Mouse (Mus musculus) lung, postnatal 0 days (tissue): Measurements from ENCODE around the gene Slc50a1. TPM values are rescaled to one million over a fixed set of nuclear protein-coding genes. Genes with fewer than 3 reads are reported as not detected.
A peak's percentile ranks its signal among the peaks of the same experiment; 100 is the strongest.

ENCODE experiments used
- ATAC-seq: fragments of 200-750 bp; cut with Nextera tagmentation; 2 replicates; pipeline ENCODE4 v1.8.0; 2017; ENCODE audit warnings: moderate library complexity
- DNase-seq: peaks from one replicate; pipeline ENCODE4 v3.0.0-alpha.2; 2016; ENCODE audit warnings: low spot score
- H3K27ac ChIP-seq: fragments of 300-500 bp; sonication (generic); 2 replicates; pipeline ENCODE4 v1.5.1; 2014; ENCODE audit warnings: antibody characterized with exemption, mild to moderate bottlenecking, low read length, mixed read lengths
- H3K27me3 ChIP-seq: fragments of 300-500 bp; sonication (generic); replicated peaks from 2 replicates; pipeline ENCODE4 v1.6.1; 2014; ENCODE audit warnings: low read length, mixed read lengths; ENCODE audit not compliant: insufficient read depth
- H3K36me3 ChIP-seq: fragments of 300-500 bp; sonication (generic); 2 replicates; pipeline ENCODE4 v1.6.1; 2014; ENCODE audit warnings: low read length, mixed read lengths; ENCODE audit not compliant: insufficient read depth
- H3K4me1 ChIP-seq: fragments of 300-500 bp; sonication (generic); 2 replicates; pipeline ENCODE4 v1.6.1; 2014; ENCODE audit warnings: antibody characterized with exemption, low read depth, low read length, mixed read lengths; ENCODE audit not compliant: insufficient read depth
- H3K4me2 ChIP-seq: fragments of 300-500 bp; sonication (generic); replicated peaks from 2 replicates; pipeline ENCODE4 v1.6.1; 2014; ENCODE audit warnings: low read depth, mild to moderate bottlenecking, low read length, moderate library complexity, mixed read lengths
- H3K4me3 ChIP-seq: fragments of 300-500 bp; sonication (generic); 2 replicates; pipeline ENCODE4 v1.5.1; 2014; ENCODE audit warnings: low read depth, low read length
- H3K9ac ChIP-seq: fragments of 300-500 bp; sonication (generic); replicated peaks from 2 replicates; pipeline ENCODE4 v1.6.1; 2014; ENCODE audit warnings: low read depth, mild to moderate bottlenecking
- H3K9me3 ChIP-seq: fragments of 300-500 bp; sonication (generic); 2 replicates; pipeline ENCODE4 v1.6.1; 2016; ENCODE audit warnings: low read length, mixed read lengths
- CTCF ChIP-seq: IDR thresholded peaks from 2 replicates; pipeline ENCODE4 v1.5.1; 2016; ENCODE audit warnings: antibody characterized with exemption, mild to moderate bottlenecking
- EP300 ChIP-seq: IDR thresholded peaks from 2 replicates; pipeline ENCODE4 v1.6.1; 2016; ENCODE audit warnings: antibody characterized with exemption, mild to moderate bottlenecking, control low read depth
- WGBS: fragments of 180-500 bp; shearing (Covaris S2); extraction: QIAGEN DNeasy Blood & Tissue Kit; methylation state at CpG from one replicate; pipeline ENCODE4 v1.1.7; 2014; 5-methylcytosine and 5-hydroxymethylcytosine counted together
- polyA plus RNA-seq: library from polyadenylated mRNA; unstranded; fragments of >200 nt; fragmentation: Nextera tagmentation; extraction: Ambion mirVana; gene quantifications from 2 replicates; pipeline ENCODE4 v1.2.1, GENCODE M21; 2015

Slc50a1 gene
- polyA plus RNA-seq, 1 experiment from 2014 or later: 95.7 TPM

DNA sequence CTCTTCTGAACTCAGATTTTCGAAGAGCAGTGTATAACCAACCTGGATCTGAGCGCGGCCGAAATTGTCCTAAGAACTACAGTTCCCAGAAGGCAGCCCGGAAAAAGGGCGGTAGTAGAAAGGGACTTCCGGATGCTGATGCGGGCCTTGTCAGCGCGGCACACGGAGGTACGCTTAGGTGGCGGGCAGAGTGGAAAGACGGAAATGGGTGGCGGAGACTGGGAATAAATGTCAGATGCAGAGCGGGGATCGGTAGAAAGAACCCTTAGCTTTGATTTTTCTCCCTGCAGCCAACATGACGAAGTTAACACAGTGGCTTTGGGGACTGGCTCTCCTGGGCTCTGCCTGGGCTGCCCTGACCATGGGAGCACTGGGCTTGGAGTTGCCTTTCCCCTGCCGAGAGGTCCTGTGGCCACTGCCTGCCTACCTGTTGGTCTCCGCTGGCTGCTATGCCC, 3.9 kb downstream of the Slc50a1 start:
- Histone ChIP-seq H3K4me1 (peaks cover 16% of the 10 kb centered on the region; the same call in 1 of the 2 replicates), H3K4me2 (peak overlapping the region; percentile 97), H3K9ac (peak overlapping the region; percentile 76), H3K27ac (peak overlapping the region; percentile 76), H3K27me3 (no peaks in the 10 kb centered on the region), H3K36me3 (no peaks in the 10 kb centered on the region), H3K4me3 (peak overlapping the region; percentile 68), H3K9me3 (no peaks in the 10 kb centered on the region)
- under 1% methylated on average over 20 of the region's 20 CpGs for WGBS
- peak; percentile 89 for ATAC-seq
- TF ChIP-seq EP300: no peak
- TF ChIP-seq CTCF: no peak
- DNase-seq: peak; percentile 93

DNA sequence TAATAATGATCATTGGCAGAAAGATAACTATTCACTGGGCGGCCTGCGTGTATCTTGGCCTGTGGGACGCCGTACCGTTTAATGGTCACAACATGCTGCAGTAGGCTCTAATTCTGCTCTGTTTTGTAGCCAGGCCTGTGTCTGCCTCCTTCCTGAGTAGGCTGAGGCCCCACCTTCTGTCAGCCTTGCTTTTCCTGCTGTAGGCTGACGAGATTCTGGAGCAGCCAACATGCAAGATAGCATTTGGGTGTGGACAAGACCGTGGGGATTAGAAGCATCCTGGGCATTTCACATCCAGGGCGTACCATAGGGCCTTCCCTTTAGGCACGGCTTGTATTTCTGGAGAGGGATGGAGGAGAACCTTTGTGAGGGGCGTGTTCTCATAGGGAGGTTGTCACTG, 8.0 kb downstream of the Slc50a1 start:
- H3K27ac ChIP-seq: peak overlapping the region; percentile 43; the same call in 1 of the 2 replicates
- peak; percentile 61 for DNase-seq
- TF ChIP-seq CTCF: no peak
- peak; percentile 64; the same call in 1 of the 2 replicates for TF ChIP-seq EP300

DNA sequence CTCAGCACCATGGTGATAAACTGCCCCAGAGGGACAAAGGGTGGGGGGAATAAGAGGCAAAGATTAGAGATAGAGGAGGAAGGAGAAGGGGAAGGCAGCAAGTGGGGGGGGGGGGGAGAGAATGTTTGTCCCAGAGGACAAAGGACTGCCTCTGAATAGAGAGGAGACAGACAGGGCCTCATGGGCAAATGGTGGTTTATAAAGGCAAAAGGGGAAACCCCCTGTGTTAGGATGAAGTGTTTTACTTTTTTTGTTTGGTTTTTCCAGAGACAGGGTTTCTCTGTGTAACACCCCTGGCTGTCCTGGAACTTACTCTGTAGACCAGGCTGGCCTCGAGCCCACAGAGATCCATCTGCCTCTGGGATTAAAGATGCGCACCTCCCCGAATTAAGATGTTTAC, 10.2 kb downstream of the Slc50a1 start:
- DNase-seq (no peak), ATAC-seq (no peak)
- WGBS: 62% methylated on average over 3 of the region's 3 CpGs

More for the DNA sequence above, 8.0 kb downstream of the Slc50a1 start:
- Histone ChIP-seq H3K9me3 (no peaks in the 10 kb centered on the region), H3K4me1 (peaks cover 5% of the 10 kb centered on the region; the same call in 1 of the 2 replicates), H3K4me2 (no peak overlapping the region), H3K4me3 (no peak overlapping the region), H3K9ac (no peak overlapping the region), H3K27me3 (no peaks in the 10 kb centered on the region), H3K36me3 (no peaks in the 10 kb centered on the region)
- ATAC-seq: peak; percentile 66
- 53% methylated on average over 10 of the region's 10 CpGs for WGBS

GRCm38 (mm10) chr3:89259076-89259475, 11.3 kb downstream of the Slc50a1 start, which contains the start of gene Dpm3:
Gene Dpm3 (plus strand): TSS chr3:89259358.
- H3K4me2 ChIP-seq: no peak within 1 kb of the TSS
- H3K27me3 ChIP-seq: no peaks in the 10 kb centered on the region
- H3K9ac ChIP-seq: no peak within 1 kb of the TSS
- no peaks in the 10 kb centered on the region for H3K9me3 ChIP-seq
- H3K4me3 ChIP-seq: no peak within 1 kb of the TSS
- H3K36me3 ChIP-seq: no peaks in the 10 kb centered on the region
- H3K4me1 ChIP-seq: no peaks in the 10 kb centered on the region
- 48% methylated on average over 7 of the region's 7 CpGs for WGBS
- DNase-seq (no peak), ATAC-seq (no peak)
- no peak within 1 kb of the TSS for H3K27ac ChIP-seq
- TF ChIP-seq CTCF (no peak), EP300 (no peak)

More for the DNA sequence above, 10.2 kb downstream of the Slc50a1 start:
- Histone ChIP-seq H3K27ac (no peak overlapping the region), H3K9ac (no peak overlapping the region), H3K9me3 (no peaks in the 10 kb centered on the region), H3K36me3 (no peaks in the 10 kb centered on the region), H3K4me3 (no peak overlapping the region), H3K4me1 (no peaks in the 10 kb centered on the region), H3K27me3 (no peaks in the 10 kb centered on the region), H3K4me2 (no peak overlapping the region)
- TF ChIP-seq EP300 (no peak), CTCF (no peak)

DNA sequence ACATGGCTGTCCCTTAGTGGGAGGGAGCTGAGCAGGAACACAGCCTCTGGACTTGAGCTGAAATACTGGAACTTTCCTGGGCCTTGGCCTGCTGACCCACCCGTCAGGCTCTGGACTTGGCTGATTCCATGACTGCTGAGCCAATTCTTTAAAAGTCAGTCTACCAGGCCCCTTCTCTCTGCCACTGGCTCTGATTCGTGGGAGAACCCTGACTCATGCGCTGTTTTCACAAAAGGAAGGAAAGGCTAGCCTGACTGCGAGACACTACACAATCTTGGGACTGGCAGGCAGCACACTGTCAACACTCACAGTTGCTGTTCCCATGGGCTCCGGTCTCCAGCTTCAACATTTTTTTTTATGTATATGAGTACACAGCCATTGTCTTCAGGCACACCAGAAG, 14.2 kb downstream of the Slc50a1 start:
- Histone ChIP-seq H3K9me3 (no peaks in the 10 kb centered on the region), H3K36me3 (no peaks in the 10 kb centered on the region), H3K4me2 (no peak overlapping the region), H3K4me1 (peaks cover 9% of the 10 kb centered on the region), H3K4me3 (no peak overlapping the region), H3K9ac (no peak overlapping the region), H3K27ac (no peak overlapping the region), H3K27me3 (no peaks in the 10 kb centered on the region)
- TF ChIP-seq CTCF (no peak), EP300 (peak; percentile 48; the same call in 1 of the 2 replicates)
- DNase-seq: no peak
- peak; percentile 37 for ATAC-seq
- WGBS: 56% methylated on average over 5 of the region's 5 CpGs

DNA sequence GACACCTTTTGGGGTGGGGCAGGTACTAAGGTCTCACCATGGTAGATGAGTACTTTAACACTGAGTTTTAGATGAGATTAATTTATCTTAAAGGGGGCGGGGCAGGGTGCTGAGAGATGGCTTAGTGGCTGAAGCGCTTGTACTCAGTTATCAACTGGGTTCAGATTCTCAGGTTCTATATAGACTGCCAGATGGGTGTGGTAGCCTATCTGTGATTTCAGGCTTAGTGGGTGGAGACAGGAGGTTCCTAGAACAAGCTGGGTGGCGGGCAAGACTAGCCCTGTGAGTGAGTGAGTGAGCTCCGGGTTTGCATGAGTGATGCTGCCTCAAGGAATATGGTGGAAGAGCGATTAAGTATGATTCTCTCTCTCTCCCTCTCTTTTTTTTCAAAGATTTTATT, 15.4 kb downstream of the Slc50a1 start:
- no peak for TF ChIP-seq CTCF
- H3K36me3 ChIP-seq: no peaks in the 10 kb centered on the region
- DNase-seq: no peak
- 81% methylated on average over 5 of the region's 5 CpGs for WGBS
- H3K4me3 ChIP-seq: no peak overlapping the region
- H3K27ac ChIP-seq: no peak overlapping the region
- peaks cover 17% of the 10 kb centered on the region for H3K4me1 ChIP-seq
- no peak overlapping the region for H3K4me2 ChIP-seq
- H3K27me3 ChIP-seq: no peaks in the 10 kb centered on the region
- H3K9me3 ChIP-seq: no peaks in the 10 kb centered on the region
- no peak for ATAC-seq
- H3K9ac ChIP-seq: no peak overlapping the region
